Mouse (Mus musculus): ENCODE data around the gene Lrig2.

Lrig2 gene

GRCm38 (mm10) chr3:104367912-104368311, 143.8 kb downstream of the Lrig2 start:
- no peak for DNase-seq (ENCODE audit: low spot score)

- DNase-seq (ENCODE audit: low spot score) = no peak
Observed at GRCm38 (mm10) chr3:104361814-104362213, 149.9 kb downstream of the Lrig2 start.

- no peak for DNase-seq (ENCODE audit: low spot score)
Observed at GRCm38 (mm10) chr3:104360325-104360724, 151.4 kb downstream of the Lrig2 start.

GRCm38 (mm10) chr3:104359225-104360135, 152.2 kb downstream of the Lrig2 start:
- no peak for DNase-seq (ENCODE audit: low spot score)

GRCm38 (mm10) chr3:104358747-104359146, 153.0 kb downstream of the Lrig2 start:
- no peak for DNase-seq (ENCODE audit: low spot score)

- no peak for DNase-seq (ENCODE audit: low spot score)
Observed at GRCm38 (mm10) chr3:104356106-104356505, 155.6 kb downstream of the Lrig2 start.

GRCm38 (mm10) chr3:104353884-104354283, 157.8 kb downstream of the Lrig2 start:
- no peak for DNase-seq (ENCODE audit: low spot score)

- no peak for DNase-seq (ENCODE audit: low spot score)
Observed at GRCm38 (mm10) chr3:104352358-104353060, 159.2 kb downstream of the Lrig2 start.

- DNase-seq (ENCODE audit: low spot score) = no peak
Observed at GRCm38 (mm10) chr3:104350253-104350945, 161.3 kb downstream of the Lrig2 start.

GRCm38 (mm10) chr3:104349847-104350228, 161.9 kb downstream of the Lrig2 start:
- no peak for DNase-seq (ENCODE audit: low spot score)

- DNase-seq (ENCODE audit: low spot score) = no peak
Observed at GRCm38 (mm10) chr3:104349203-104349846, 162.4 kb downstream of the Lrig2 start.
